Mouse (Mus musculus) adrenal gland, adult 18-20 months (tissue): Measurements from ENCODE around the gene Srrt. TPM values are rescaled to one million over a fixed set of nuclear protein-coding genes. Genes with fewer than 3 reads are reported as not detected.

ENCODE experiments used
- DNase-seq, 2 experiments: peaks; one replicate each; pipeline ENCODE4 v3.0.0; 2021 to 2022; ENCODE audit warnings: low spot score in 2 of 2
- long read RNA-seq, 2 experiments: library from polyadenylated mRNA; stranded (forward); transcript quantifications; one replicate each; pipeline ENCODE4 v2.0.0; 2021
- total RNA-seq, 2 experiments: library from RNA; stranded (reverse); gene quantifications; 1 replicate in 1 of 2; 2 replicates in 1 of 2; pipeline ENCODE4 v1.2.3; 2021

Gene Srrt
- 100 to 1,000 TPM; 169 to 174 TPM for total RNA-seq
- long read RNA-seq, experiment 1, transcript Srrt-209 (20 exons, 2,972 nt): minor isoform, 5 of 67 reads
- long read RNA-seq, experiment 1, transcript Srrt-212 (20 exons, 2,988 nt): minor isoform, 18 of 67 reads
- long read RNA-seq, experiment 1, transcript Srrt-201 (20 exons, 3,024 nt): major isoform, 19 of 67 reads
- long read RNA-seq, experiment 1, partial matches to known transcripts: 16 of 67 reads
- long read RNA-seq, experiment 1, other reads (novel, unspliced or antisense): 9 of 67 reads
- long read RNA-seq, experiment 2, transcript Srrt-201 (20 exons, 3,024 nt): major isoform, 31 of 94 reads
- long read RNA-seq, experiment 2, transcript Srrt-212 (20 exons, 2,988 nt): minor isoform, 26 of 94 reads
- long read RNA-seq, experiment 2, partial matches to known transcripts: 22 of 94 reads
- long read RNA-seq, experiment 2, other reads (novel, unspliced or antisense): 13 of 94 reads

- peak; percentile 80 to 86 for DNase-seq
These were observed at the start of gene Srrt for GRCm38 (mm10) chr5:137307071-137307912. Gene Srrt, minus strand, starts transcription at chr5:137307674.

DNA sequence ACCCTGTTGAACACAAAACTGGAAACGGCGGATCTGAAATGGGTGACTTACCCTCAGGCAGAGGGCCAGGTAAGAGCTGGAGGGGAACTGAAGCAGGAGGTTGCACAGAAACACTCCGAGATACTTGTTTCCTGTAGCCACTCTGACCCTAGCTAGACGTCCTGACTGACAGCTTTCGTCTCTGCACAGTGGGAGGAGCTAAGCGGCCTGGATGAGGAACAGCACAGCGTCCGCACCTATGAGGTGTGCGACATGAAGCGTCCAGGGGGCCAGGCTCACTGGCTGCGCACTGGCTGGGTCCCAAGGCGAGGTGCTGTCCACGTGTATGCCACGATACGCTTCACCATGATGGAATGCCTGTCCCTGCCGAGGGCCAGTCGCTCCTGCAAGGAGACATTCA, 46.6 kb upstream of the Srrt start:
- no peak for DNase-seq

DNA sequence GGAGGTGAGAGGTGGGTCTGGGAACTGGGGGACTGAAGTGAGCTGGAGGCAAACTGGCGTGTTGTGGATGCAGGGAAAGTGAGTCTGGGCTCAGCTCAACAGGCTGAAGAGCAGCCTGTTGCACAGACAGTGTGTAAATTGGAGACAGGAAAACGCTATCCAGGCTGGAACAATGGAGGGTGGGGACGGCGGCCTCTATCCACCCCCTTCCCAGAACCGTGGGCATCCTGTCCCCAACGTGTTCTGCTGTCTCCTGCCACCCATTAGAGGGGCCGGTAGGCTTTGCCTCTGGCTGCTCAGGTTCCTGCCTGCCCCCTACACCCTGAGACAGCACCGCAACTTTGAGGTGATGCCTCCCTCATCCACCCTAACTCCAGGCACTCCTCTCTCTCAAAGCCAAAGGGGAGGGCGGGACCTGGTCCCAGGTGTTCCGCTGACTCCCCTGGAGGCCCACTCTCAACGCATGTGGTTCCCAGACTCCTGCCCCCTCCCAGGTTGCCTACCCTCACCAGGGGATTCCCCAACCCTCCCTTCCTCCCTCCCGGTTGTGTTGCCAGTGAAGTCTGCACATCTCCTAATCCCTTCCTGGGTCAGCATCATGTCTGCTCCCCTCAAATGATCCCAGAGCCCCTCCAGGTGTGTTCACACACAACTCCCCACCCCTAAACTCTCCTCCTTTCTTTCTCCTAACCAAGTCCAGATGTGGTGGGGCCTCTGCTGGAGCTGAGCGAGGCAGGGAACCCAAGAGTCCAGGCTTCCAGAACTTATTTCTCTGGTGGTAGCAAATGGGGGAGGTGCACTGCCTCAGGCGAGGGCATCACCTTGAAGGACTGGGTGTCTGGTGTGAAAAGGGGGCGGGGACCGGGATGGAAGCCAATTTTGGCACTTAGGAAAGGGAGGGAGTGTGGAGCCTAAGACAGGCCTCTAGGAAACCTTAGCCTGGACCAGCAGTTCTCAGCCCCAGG, 44.8 kb upstream of the Srrt start:
- no peak for DNase-seq

DNA sequence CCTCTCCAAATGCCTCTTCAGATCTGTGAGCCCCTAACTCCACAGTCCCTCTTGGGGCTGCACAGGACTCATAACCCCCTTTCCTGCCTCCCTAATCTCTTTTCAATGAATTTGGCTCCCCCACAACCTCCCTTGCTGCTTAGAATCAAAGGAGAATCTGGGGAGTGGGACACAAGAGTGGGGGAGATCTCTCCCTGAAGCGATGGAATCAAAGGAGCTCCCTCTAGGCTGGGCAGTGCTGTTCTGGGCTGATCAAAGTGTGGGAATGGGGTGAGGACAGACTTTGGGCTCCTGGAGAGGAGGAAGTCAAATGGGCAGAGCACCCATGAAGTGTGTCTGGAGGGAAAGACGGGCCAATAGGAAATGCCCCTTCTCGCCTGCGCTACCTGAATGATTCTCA, 43.9 kb upstream of the Srrt start:
- no peak for DNase-seq

DNA sequence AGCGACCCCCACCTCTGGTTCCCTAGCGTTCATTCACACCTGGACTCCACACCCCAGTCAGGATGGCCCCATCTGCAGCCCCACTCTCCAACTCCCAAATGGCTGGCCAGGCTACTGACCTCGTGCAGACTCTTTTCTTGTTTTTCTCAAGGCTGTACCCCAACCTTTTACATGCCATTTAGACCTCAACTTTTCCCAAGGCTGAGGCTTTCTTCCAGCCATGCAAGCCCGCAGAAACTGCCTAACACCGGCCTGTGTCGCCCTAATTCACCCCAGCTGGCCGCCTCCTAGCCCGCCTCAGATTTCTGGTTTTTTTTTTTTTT, 43.5 kb upstream of the Srrt start:
- DNase-seq: no peak

GRCm38 (mm10) chr5:137350205-137351057, 43.0 kb upstream of the Srrt start:
- DNase-seq: no peak

- DNase-seq: peak; percentile 82 to 84
These were observed 42.1 kb upstream of the Srrt start, which contains the start of gene Ephb4 for GRCm38 (mm10) chr5:137349384-137350204. Gene Ephb4, plus strand, starts transcription at chr5:137350109.

DNA sequence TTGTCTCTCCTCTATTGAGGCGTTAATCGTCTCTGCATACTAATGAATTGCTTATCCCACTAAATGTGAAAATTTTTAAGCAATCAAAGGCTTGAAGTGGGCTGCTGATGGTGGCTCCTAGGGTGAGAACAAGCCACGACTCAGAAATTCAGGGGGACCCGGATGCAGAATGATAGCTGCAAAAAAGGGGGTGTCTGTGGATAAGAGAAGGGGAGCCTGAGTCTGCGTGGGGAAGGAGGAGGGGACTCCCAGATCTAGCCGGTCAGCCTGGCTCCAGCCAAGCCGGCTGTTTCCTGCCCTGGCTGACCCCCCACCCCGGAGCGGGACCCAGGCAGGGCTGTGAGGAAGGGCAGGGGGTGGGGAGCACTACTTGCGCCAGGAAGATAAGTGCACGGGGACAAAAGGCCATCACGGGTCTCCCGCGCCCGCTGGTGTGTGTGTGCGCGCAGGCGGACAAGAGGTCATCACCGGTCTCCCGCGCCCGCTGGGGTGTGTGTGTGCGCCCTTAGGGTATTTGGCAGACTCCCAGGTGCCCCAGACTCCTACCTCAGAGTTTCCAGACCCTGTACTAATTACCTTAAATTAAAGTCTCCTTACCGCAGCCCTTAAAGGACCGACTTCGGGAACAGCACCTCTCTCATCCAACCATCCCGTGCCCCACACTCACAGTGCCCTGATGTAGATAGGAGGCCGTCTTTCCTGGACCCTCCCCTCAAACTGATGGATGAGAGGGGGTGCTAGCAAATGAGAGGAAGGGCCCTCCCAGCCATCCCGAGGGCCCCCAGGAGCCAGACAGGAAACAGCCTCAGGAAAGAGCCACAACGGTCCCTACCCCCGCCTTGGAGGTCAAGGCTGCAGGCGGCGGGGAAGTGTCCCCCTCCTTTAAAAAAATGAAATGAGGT, 41.3 kb upstream of the Srrt start:
- DNase-seq: peak; percentile 16 to 65

- DNase-seq: no peak
These were observed 40.4 kb upstream of the Srrt start for GRCm38 (mm10) chr5:137347856-137348255.

DNA sequence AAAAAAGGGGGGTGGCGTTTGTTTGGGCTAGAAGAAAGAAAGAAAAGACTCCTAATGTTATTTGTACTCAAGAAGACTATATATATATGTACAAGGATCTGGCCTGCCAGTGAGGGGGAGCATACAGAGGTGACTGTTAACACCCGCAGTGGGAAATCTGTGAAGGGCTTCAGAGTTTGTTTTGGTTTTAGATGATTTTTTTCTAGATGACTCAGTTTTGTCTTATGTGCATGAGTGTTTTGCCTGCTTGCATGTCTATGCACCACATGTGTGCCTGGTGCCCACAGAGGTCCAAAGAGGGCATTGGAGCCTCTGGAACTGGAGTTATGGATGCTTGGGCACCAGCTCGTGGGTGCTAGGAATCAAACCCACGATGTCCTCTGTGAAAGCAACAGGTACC, 39.5 kb upstream of the Srrt start:
- DNase-seq: no peak

- DNase-seq: no peak
These were observed 38.9 kb upstream of the Srrt start for GRCm38 (mm10) chr5:137346388-137346787.

- DNase-seq: no peak
These were observed 38.3 kb upstream of the Srrt start for GRCm38 (mm10) chr5:137345821-137346220.

DNA sequence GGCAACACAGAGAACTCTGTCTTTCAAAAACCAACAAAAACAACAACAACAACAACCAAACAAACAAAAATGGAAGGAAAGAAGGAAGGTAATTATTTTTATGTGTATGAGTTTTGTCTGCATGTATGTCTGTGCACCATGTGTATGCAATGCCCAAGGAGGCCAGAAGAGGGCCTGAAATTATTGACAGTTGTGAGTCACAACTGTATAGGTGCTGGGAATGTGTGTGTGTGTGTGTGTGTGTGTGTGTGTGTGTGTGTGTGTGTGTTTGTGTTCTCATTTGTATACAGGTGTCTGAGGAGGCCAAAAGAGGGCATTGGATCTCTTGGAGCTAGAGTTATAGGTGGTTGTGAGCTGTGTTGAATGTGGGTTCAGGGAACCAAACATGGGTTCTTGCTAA, 36.4 kb upstream of the Srrt start:
- no peak for DNase-seq

GRCm38 (mm10) chr5:137343412-137343811, 35.9 kb upstream of the Srrt start:
- DNase-seq: no peak

DNA sequence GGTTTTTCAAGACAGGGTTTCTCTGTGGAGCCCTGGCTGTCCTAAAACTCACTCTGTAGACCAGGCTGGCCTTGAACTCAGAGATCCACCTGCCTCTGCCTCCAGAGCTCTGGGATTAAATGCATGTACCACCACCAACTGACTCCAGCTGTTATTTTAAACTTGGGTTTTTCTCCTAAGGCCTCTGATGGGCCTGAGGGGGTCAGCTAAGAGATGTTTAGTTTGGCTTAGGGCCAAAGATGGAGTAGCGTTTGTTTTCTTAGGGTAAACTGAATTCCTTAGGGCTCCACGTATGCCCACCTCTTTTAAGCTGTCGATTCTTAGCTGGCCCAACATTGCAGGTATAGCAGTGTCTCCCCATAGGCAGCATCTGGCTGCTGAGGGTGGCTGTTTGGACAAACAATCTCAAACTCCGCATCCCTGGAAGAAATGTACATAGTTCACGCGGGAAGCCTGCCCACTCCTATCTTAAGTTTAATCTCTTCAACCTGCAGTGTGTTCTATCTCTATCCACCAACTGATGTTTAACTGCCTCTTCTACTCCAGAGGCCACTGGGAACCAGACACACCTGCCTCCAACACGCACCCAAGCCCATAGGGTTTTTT, 35.0 kb upstream of the Srrt start:
- no peak for DNase-seq

- DNase-seq: no peak
These were observed 32.7 kb upstream of the Srrt start for GRCm38 (mm10) chr5:137340222-137340621.

- DNase-seq: peak in 1 of 2 experiments; percentile 43
These were observed 32.0 kb upstream of the Srrt start for GRCm38 (mm10) chr5:137339290-137339979.
